Mouse (Mus musculus): ENCODE results near the gene 4933427D14Rik.

GRCm38 (mm10) chr11:72234013-72234412, 26.8 kb upstream of the 4933427D14Rik start:
- 0 out of 2 replicates have a peak, but pooled peaks have one; percentile 47 for TF ChIP-seq POLR2A (IDR thresholded peaks at IDR 0.05; ENCODE audit: control insufficient read depth, low read depth, low read length)
- no peak for TF ChIP-seq CTCF (IDR thresholded peaks at IDR 0.05; ENCODE audit: control insufficient read depth, insufficient read depth, insufficient replicate concordance, low read depth, low read length)

All from testis, adult 2 months (tissue).